Mouse (Mus musculus) brain, embryonic 14.5 days (tissue): ENCODE results near the gene Sfswap.

Experiments used
- CTCF ChIP-seq: fragments of 200-500 bp; IDR thresholded peaks from 2 replicates; pipeline ENCODE4 v1.5.1; 2012; ENCODE audit warnings: inconsistent platforms, mild to moderate bottlenecking, moderate library complexity, borderline replicate concordance; ENCODE audit not compliant: insufficient read depth, insufficient read length; ENCODE audit errors: extremely low read depth
- POLR2A ChIP-seq: fragments of 200-500 bp; IDR thresholded peaks from 2 replicates; pipeline ENCODE4 v1.6.1; 2012; ENCODE audit warnings: mild to moderate bottlenecking, inconsistent platforms, borderline replicate concordance; ENCODE audit not compliant: poor library complexity, insufficient read depth, insufficient read length, severe bottlenecking; ENCODE audit errors: extremely low read depth

DNA sequence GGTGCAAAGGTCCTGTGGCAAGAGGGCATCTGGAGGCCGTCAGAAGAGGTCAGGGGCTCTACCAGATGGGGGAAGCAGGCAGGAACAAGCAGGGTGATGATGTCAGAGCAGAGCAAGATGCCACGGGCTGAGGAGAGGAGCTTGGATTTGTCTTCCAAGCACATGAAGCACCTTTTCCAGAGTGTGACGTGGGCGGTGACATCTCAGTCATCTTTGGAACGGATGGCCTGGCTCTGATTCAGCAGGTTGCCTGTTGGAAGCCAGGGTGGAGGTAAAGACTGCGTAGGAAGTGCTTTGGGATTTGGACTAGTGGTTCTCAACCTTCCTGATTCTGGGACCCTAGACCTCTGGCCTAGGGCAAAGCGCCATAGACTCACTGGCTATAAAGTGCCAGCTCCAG lies 80.0 kb downstream of the Sfswap start:
- TF ChIP-seq CTCF = no peak
- no peak for TF ChIP-seq POLR2A
